Mouse (Mus musculus) right cerebral cortex, postnatal 4 days (tissue): Measurements from ENCODE around the gene Fam102a.

Experiments used
- DNase-seq: peaks from one replicate; pipeline ENCODE4 v3.0.0-alpha.2; 2022

The Fam102a gene

GRCm38 (mm10) chr2:32610610-32611229 lies 75.6 kb downstream of the Fam102a start:
- DNase-seq = no peak

GRCm38 (mm10) chr2:32612274-32612673 lies 77.1 kb downstream of the Fam102a start:
- DNase-seq = no peak

- no peak for DNase-seq
Observed at GRCm38 (mm10) chr2:32617109-32617508, 82.0 kb downstream of the Fam102a start.

- DNase-seq = no peak
Observed at GRCm38 (mm10) chr2:32617601-32618000, 82.5 kb downstream of the Fam102a start.

GRCm38 (mm10) chr2:32618051-32618450 lies 82.9 kb downstream of the Fam102a start:
- no peak for DNase-seq
